Mouse (Mus musculus) cerebellum, postnatal 14 days (tissue): ENCODE data around the gene E2f1.

Source experiments
- DNase-seq, 2 experiments: peaks; one replicate each; pipeline ENCODE4 v3.0.0; 2021; ENCODE audit warnings: mixed read lengths in 2 of 2

Gene E2f1

GRCm38 (mm10) chr2:154569836-154570286 lies at the start of gene E2f1:
Gene E2f1 (minus strand): TSS chr2:154569892.
- DNase-seq, result peak; percentile 96

DNA sequence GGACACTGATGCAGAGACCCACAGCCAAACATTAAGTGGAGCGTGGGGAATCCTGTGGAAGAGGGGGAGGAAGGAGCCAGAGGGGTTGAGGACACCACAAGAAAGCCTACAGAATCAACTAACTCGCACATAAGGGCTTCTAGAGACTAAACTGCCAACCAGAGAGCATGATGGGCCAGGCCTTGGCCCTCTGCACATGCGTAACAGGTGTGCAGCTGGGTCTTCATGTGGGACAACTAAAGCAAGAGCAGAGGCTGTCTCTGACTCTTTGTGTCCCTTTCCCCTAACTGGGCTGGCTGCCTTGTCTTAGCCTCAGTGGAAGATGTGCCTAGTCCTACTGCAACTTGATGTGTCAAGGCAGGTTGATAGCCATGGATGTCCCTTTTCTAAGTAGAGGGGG lies 47.4 kb upstream of the E2f1 start:
- DNase-seq, result no peak

- no peak for DNase-seq
These were observed 46.0 kb upstream of the E2f1 start for GRCm38 (mm10) chr2:154615674-154616073.

DNA sequence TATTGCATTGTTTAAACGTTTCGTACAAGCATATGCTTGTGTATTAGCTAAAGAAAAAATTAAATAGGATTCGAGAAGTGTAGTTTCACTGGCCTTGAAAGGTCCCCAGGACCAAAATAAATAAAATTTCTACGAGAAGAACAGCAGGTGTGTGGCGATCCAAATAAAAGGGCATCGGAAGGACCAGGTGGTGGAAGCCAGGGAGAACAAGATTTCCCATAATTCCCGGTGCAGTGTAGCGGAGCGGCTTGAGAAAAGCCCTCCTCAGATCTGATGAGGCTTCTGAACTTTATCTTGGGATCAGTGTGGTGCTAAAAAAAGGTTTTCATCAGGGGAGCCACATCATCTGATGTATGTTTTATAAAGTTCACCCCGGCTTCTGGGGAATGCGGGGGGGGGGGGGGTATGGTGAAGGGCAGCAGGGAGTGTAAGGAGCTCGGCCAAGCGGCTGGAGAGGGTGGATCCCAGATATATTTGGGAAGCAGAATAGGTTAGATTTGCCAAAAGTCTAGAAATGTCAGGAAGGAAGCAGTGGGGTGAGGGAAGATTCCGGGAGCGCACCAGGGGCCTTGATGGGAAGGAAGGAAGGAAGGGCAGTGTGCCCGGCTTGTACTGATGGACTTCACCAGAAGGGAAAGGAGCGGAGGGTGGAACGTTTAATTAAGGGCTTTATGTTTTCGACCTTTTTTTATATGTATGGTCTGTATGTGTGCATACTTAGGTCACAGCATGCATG lies 45.3 kb upstream of the E2f1 start:
- peak; percentile 56 to 65 for DNase-seq

DNA sequence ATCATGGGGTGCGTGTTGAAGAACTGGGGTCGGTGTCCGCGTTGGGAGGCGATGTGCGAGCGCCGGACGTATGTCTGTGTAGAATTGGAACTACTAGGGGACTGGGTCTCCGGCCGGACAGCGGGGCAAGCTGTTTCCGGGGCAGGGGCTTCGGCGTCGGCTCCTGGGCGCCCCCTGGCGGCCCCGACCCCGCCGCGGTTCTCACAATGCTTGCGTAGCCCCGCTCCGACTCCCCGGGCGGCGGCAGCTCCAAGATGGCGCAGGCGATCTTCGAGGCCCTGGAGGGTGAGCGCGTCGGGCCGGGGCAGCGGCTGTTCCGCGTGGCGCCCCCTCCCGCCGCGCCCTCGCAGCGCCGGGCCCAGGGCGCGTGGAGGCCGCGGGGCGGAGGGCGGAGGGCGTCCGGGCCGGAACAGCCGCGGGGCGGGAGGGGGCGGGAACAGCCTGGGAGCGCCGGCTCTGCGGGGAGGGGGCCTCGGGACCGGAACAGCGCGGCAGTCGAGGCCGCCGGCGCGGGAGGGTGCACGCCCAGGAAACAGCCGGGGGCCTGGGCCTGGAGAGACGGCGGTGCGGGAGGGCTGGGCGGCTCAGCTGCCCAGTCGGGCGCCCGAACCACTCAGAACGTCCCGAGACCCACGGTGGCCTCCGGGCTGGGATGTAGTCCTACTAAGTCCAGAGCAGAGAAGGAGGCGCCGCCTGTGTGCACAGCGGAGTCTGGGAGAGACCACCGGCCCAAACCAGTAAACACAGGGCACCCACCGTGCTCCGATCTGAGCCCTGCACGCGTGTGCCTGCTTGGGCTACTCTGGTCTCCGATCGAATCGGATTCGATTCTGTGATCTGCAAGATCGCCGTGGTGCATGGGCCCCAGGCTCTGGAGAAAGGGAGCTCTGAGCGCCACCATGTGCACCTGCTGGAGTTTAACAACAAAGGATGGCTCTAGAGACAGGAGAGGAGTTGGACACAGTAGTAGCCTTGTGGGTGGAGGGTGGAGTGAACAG lies 43.7 kb upstream of the E2f1 start, which contains the start of the genes Zfp341 and 4930519P11Rik:
Gene Zfp341, plus strand, starts transcription at position 180 of the 998 bp plus-strand sequence.
Gene 4930519P11Rik, minus strand, starts transcription at position 320 of the 998 bp plus-strand sequence.
- peak; percentile 92 to 95 for DNase-seq

GRCm38 (mm10) chr2:154609050-154609767 lies 39.5 kb upstream of the E2f1 start:
- no peak for DNase-seq

- DNase-seq, result no peak
These were observed 37.3 kb upstream of the E2f1 start for GRCm38 (mm10) chr2:154606965-154607364.

GRCm38 (mm10) chr2:154604156-154604555 lies 34.5 kb upstream of the E2f1 start:
- DNase-seq, result no peak

- DNase-seq, result peak; percentile 100
These were observed 34.0 kb upstream of the E2f1 start, which contains the start of gene Pxmp4 for GRCm38 (mm10) chr2:154603638-154604153. Gene Pxmp4 (minus strand): TSS chr2:154603708.

GRCm38 (mm10) chr2:154603007-154603637 lies 33.4 kb upstream of the E2f1 start:
- DNase-seq, result no peak

- DNase-seq, result no peak
These were observed 31.6 kb upstream of the E2f1 start for GRCm38 (mm10) chr2:154601324-154601723.

DNA sequence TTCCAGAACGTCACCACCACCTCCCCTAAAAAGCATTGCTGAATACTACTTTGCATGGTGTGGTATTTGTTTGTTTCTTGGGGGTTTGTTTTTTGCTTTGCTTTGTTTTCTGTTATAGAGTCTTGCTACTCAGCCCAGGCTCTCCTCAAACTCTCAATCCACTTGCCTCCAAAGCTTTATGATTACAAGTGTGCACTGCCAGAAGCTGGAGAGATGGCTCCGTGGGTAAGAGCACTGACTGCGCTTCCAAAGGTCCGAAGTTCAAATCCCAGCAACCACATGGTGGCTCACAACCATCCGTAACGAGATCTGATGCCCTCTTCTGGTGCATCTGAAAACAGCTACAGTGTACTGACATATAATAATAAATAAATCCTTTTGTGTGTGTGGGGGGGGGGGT lies 30.9 kb upstream of the E2f1 start:
- DNase-seq, result no peak

DNA sequence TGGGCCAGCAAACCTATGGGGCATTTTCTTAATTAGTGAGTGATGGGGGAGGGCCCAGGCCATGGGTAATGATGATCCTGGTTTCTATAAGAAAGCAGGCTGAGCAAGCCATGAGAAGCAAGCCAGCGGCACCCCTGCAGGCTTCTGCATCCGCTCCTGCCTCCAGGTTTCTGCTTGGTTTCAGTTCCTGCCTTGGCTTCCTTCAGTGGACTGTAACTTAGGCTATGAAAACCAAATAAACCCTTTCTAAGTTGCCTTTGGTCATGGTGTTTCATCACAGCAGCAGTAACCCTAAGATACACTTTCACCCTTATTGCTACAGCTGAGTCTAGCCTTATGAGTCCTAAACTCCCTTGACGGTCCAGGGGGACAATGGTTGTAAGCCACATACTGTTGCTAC lies 27.7 kb upstream of the E2f1 start:
- no peak for DNase-seq

DNA sequence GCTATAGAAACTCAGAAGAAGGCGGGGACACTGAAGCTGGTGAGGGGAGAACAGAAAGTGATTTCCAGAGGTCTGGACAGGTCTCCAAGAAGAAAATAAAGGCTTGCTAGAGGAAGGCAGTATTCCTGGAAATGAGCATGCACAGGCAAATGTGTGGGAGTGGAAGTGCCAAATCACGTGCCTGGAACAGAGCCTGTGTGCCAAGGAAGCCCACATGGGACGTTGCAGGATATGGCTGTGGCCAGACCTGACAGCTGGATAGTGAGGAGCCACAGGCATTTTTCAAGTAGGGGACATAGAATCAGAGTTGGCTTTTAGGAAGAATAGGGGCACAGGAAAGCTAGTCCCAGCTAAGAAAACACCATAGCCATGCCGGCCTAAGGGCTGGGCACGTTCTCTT lies 26.1 kb upstream of the E2f1 start:
- peak; percentile 75 to 78 for DNase-seq

DNA sequence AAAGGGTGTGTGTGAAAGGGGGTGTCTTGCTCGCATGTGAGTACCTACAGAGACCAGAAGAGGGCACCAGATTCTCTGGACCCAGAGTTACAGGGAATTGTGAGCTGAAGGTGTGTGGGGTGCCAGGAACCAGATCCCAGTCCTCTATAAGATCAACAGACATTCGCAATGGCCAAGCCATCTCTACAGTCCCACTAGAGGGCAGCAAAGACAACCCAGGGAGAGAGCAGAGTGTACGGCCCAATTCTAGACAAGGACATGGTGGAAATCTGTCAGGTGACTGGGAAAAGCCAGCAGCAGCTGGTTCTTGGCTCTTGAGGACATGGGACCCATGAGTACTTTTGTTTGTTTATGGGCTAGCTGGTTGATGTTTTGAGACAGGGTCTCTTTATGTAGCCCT lies 23.3 kb upstream of the E2f1 start:
- DNase-seq, result peak; percentile 46 to 49

DNA sequence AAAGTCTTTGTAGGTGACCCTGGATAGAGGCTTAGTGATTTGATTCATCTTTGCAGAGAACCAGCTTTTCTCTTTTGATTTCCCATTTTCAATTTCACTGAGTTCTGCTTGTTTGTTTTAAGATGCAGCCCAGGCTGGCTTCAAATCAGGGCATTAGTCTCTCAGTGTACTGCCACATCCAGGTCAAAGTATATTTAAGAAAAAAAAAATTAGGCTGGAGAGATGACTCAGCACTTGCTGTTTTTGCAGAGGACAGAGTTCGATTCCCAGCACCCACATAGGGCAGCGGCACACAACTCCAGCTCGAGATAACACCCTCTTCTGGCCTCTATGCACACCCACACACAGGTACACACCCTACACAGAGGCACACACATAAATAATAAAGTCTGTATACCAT lies 21.5 kb upstream of the E2f1 start:
- no peak for DNase-seq

GRCm38 (mm10) chr2:154589051-154589450 lies 19.4 kb upstream of the E2f1 start:
- DNase-seq, result no peak

GRCm38 (mm10) chr2:154586405-154586804 lies 16.7 kb upstream of the E2f1 start:
- peak; percentile 78 to 92 for DNase-seq

GRCm38 (mm10) chr2:154584931-154585601 lies 15.4 kb upstream of the E2f1 start:
- DNase-seq, result peak; percentile 74 to 83

DNA sequence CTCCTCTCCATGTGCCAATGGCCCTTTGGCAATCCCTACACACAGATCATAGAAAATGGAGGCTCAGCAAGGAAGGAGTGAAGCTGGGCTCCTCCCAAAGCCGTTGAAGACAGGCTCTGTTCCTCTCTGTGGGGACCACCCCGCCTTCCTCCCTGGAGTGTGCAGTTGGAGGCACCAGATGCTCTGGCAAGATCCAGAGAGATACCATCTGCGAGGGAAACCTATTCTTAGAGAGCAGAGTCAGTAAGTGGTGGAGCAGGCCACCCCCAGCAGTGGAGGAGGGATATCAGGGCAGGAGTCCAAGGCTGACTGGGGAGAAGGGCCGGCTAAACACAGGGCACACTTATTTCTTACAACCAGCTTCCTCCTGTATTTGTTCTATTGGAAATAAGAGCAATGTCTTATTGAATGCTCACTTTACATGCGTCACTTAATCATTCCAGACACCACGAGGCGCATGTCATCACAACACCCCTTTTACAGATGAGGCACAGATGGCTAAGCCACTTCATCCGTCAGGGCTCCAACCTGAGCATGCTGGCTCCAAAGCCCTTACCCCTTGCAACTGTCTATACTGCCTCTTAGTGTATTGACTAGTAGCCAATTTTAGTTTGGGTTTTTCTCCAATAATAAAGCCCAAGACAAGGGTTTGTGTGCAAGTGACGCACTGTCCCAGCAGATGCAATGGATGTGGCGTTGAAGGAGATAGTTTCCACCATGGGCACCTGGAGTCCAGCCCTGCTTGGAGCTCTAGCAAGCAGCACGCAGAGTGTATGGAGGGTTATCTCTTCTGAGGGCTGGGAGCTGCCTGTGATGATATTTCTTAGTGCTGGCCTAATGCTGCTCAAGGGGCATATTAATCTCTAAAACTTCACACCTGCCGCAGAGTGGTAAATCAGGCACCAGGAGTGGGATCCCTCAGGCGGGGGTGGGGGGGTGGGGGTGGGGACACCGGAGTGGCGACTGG lies 14.5 kb upstream of the E2f1 start:
- DNase-seq, result peak; percentile 83 to 91
